Mouse (Mus musculus) gastrocnemius, adult 2 months (tissue): ENCODE results near the gene Abcb7. TPM values are rescaled to one million over a fixed set of nuclear protein-coding genes. Genes with fewer than 3 reads are reported as not detected.

Experiments
- DNase-seq: peaks from one replicate; pipeline ENCODE4 v3.0.0; 2022
- H3K27ac ChIP-seq: fragments of 200-600 bp; 2 replicates; pipeline ENCODE4 v1.8.1; 2022; ENCODE audit warnings: mild to moderate bottlenecking
- H3K4me3 ChIP-seq: fragments of 200-600 bp; 2 replicates; pipeline ENCODE4 v1.8.1; 2022; ENCODE audit warnings: mild to moderate bottlenecking, moderate library complexity
- CTCF ChIP-seq: fragments of 200-600 bp; IDR thresholded peaks from 2 replicates; pipeline ENCODE4 v1.8.1; 2022; ENCODE audit warnings: antibody characterized with exemption, mild to moderate bottlenecking, moderate library complexity
- intact Hi-C: fragments of 180-260 bp; cut with DNase I; formaldehyde crosslinking; loops from one replicate; pipeline ENCODE4 v1.15.1; 2025
- total RNA-seq, 2 experiments: library from RNA; stranded (reverse); gene quantifications; 2 replicates each; pipeline ENCODE4 v1.2.3; 2021

Gene Abcb7
- total RNA-seq, 2 experiments from 2014 or later, result 42.6 to 46.9 TPM

DNA sequence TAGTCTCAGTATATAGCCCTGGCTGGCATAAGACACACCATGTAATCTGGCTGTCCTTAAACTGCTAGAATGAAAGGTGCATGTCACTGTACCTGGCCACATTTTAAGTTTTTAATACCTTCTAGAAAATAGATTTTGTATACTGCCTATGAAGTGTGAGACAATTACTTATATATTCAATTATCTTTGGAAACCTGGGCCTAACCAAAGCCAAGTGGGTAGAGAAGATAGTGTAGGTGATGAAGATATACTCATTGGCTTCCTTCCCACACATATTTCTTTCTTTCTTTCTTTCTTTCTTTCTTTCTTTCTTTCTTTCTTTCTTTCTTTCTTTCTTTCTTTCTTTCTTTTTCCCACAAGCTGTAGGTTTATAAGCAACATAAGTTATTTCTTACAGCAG, 121.9 kb downstream of the Abcb7 start:
- no peak for DNase-seq
- intact Hi-C loops, result no loop called here
- no peak overlapping the region for H3K27ac ChIP-seq
- TF ChIP-seq CTCF, result no peak
- H3K4me3 ChIP-seq, result no peak overlapping the region

DNA sequence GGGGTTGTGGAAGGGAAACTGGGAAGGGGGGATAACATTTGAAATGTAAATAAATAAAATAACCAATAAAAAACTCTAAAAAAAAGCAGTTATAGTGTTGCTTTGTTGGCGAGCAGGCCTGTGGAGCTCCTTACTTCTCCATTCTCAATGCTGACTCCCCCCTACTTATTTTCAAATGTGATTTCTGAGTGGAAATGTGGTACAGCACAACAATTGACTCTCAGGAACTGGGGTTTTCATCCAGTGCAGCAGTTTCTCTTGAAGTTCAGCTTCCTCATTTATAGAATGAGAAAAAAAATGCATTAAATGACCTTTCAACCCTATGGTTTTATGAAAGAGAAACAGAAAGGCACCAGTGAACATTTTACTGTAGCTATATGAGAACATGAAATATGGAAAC, 133.8 kb downstream of the Abcb7 start:
- Histone ChIP-seq H3K4me3 (no peak overlapping the region), H3K27ac (no peak overlapping the region)
- intact Hi-C loops, result no loop called here
- no peak for TF ChIP-seq CTCF
- DNase-seq, result no peak

- intact Hi-C loops, result no loop called here
- no peak overlapping the region for H3K4me3 ChIP-seq
- H3K27ac ChIP-seq, result no peak overlapping the region
- no peak for DNase-seq
- no peak for TF ChIP-seq CTCF
Observed at GRCm38 (mm10) chrX:104264371-104264770, 149.3 kb downstream of the Abcb7 start.

GRCm38 (mm10) chrX:104262468-104262867, 151.2 kb downstream of the Abcb7 start:
- intact Hi-C loops, result no loop called here
- Histone ChIP-seq H3K4me3 (no peak overlapping the region), H3K27ac (no peak overlapping the region)
- TF ChIP-seq CTCF, result no peak
- DNase-seq, result no peak

- Histone ChIP-seq H3K4me3 (no peak overlapping the region), H3K27ac (no peak overlapping the region)
- TF ChIP-seq CTCF, result no peak
- intact Hi-C loops, result no loop called here
- no peak for DNase-seq
Observed at GRCm38 (mm10) chrX:104256561-104256960, 157.1 kb downstream of the Abcb7 start.

Other genes starting within 250 kb of the Abcb7 start
- gene Nexmif, start 212.7 kb downstream of the Abcb7 start, total RNA-seq, result under 1 TPM; 0.03 to 0.08 TPM
- gene Uprt, start 69.0 kb upstream of the Abcb7 start, total RNA-seq, result 10 to 100 TPM in 1 of 2 experiments, 1 to 10 TPM in 1; 8.9 to 11.0 TPM